Mouse (Mus musculus) CH12.LX (cell line): ENCODE measurements around the gene Rpl31.

Experiments used
- CHD1 ChIP-seq: IDR thresholded peaks from 2 replicates; pipeline ENCODE4 v1.6.1; 2012; ENCODE audit warnings: low read depth, low read length, improper control_type of control experiment, inconsistent platforms
- CTCF ChIP-seq, 2 experiments: IDR thresholded peaks in 1 of 2; conservative IDR thresholded peaks in 1 of 2; 2 replicates each; pipeline ENCODE4 v1.5.1; 2011 to 2012; ENCODE audit warnings: low read depth in 2 of 2, low read length in 2 of 2, improper control_type of control experiment in 1 of 2, inconsistent platforms in 1 of 2, mild to moderate bottlenecking in 1 of 2, moderate library complexity in 1 of 2
- EP300 ChIP-seq: IDR thresholded peaks from 2 replicates; pipeline ENCODE4 v1.6.1; 2011; ENCODE audit warnings: low read length, improper control_type of control experiment
- MEF2A ChIP-seq: IDR thresholded peaks from 2 replicates; pipeline ENCODE4 v1.6.1; 2014; ENCODE audit warnings: low read depth, mild to moderate bottlenecking, inconsistent platforms, low read length, improper control_type of control experiment, borderline replicate concordance
- MYC ChIP-seq: IDR thresholded peaks from 2 replicates; pipeline ENCODE4 v1.6.1; 2011; ENCODE audit warnings: low read depth, mild to moderate bottlenecking, improper control_type of control experiment, low read length
- POLR2A ChIP-seq: IDR thresholded peaks from 2 replicates; pipeline ENCODE4 v1.6.1; 2011; ENCODE audit warnings: low read depth, mild to moderate bottlenecking, improper control_type of control experiment, low read length
- SIN3A ChIP-seq: IDR thresholded peaks from 2 replicates; pipeline ENCODE4 v1.6.1; 2012; ENCODE audit warnings: low read length, improper control_type of control experiment, inconsistent platforms
- USF1 ChIP-seq: IDR thresholded peaks from 2 replicates; pipeline ENCODE4 v1.6.1; 2014; ENCODE audit warnings: low read depth, mild to moderate bottlenecking, inconsistent platforms, low read length, improper control_type of control experiment
- ZC3H11A ChIP-seq: IDR thresholded peaks from 2 replicates; pipeline ENCODE4 v1.6.1; 2012; ENCODE audit warnings: low read depth, mild to moderate bottlenecking, inconsistent platforms, low read length, improper control_type of control experiment
- ZMIZ1 ChIP-seq: IDR thresholded peaks from 2 replicates; pipeline ENCODE4 v1.6.1; 2012; ENCODE audit warnings: low read depth, mild to moderate bottlenecking, inconsistent platforms, low read length, improper control_type of control experiment

DNA sequence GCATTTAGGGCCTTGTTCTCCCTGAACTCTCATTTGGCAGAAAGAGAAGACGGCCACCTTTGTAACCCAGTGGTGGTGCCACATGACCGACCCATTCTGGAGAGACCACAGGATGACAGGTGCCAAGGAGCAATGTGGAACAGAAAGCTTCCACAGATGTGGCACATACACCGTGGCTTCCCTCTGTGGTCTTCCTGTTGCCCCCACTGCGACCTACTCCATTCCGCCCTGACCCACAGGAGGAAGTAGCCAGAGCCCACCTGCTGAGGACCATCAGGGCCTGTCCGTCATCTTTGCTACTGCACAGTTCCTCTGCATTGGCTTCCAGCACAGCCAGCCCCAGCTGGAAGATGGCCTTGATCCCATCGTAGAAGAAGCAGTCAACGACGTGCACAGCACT, 13.4 kb downstream of the Rpl31 start:
- TF ChIP-seq POLR2A (no peak), MYC (no peak), USF1 (no peak), EP300 (no peak), MEF2A (no peak), ZC3H11A (no peak), CTCF (conservative IDR thresholded peaks at IDR 0.05 in 1 of 2, IDR thresholded peaks at IDR 0.05 in 1 of 2; ENCODE audit: low read depth in 2 of 2, low read length in 2 of 2) (no peak), SIN3A (no peak), ZMIZ1 (no peak), CHD1 (no peak)
